Mouse (Mus musculus): ENCODE measurements around the gene Chrna9. TPM values are rescaled to one million over a fixed set of nuclear protein-coding genes. Genes with fewer than 3 reads are reported as not detected.

Gene Chrna9
- polyA plus RNA-seq, 1 experiment: not detected

DNA sequence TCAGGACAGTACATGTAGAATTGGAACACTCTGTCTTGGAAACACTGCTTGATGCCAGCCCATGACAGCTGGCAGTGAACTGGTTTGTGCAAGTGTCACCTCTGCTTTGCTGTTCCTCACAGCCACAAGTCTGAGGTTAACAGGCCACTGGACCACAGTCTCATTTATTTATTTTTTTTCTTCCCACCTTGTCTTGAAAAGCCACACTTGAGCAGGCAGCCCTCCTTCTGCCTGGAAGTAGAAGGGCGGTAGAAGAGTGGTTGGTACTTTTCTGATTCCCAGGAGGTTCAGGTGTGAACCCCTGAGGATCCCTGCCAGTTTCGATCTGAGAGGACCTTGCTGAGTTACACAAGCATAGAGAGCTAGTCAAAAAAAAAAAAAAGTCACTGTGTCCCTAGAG lies 957 bp upstream of the Chrna9 start:
- no peak overlapping the region for H3K4me3 ChIP-seq (ENCODE audit: insufficient read depth, low read length)
- no peaks in the 10 kb centered on the region; the same call in 1 of the 2 replicates for H3K4me1 ChIP-seq (ENCODE audit: control insufficient read depth, insufficient read depth, low read length)
- TF ChIP-seq CTCF (IDR thresholded peaks at IDR 0.05; ENCODE audit: borderline replicate concordance, insufficient read depth, low read length): no peak
- no peak for TF ChIP-seq POLR2A (IDR thresholded peaks at IDR 0.05; ENCODE audit: low read depth, low read length)
- no peak overlapping the region for H3K27ac ChIP-seq (ENCODE audit: insufficient read depth, low read length)

GRCm38 (mm10) chr5:65937011-65937726 lies 2.4 kb downstream of the Chrna9 start:
- no peak overlapping the region for H3K27ac ChIP-seq (ENCODE audit: insufficient read depth, low read length)
- no peak overlapping the region for H3K4me3 ChIP-seq (ENCODE audit: insufficient read depth, low read length)
- no peak for TF ChIP-seq CTCF (IDR thresholded peaks at IDR 0.05; ENCODE audit: borderline replicate concordance, insufficient read depth, low read length)
- TF ChIP-seq POLR2A (IDR thresholded peaks at IDR 0.05; ENCODE audit: low read depth, low read length): no peak
- H3K4me1 ChIP-seq (ENCODE audit: control insufficient read depth, insufficient read depth, low read length): no peaks in the 10 kb centered on the region; the same call in 1 of the 2 replicates

- H3K4me1 ChIP-seq (ENCODE audit: control insufficient read depth, insufficient read depth, low read length): no peaks in the 10 kb centered on the region; the same call in 1 of the 2 replicates
- no peak overlapping the region for H3K4me3 ChIP-seq (ENCODE audit: insufficient read depth, low read length)
- H3K27ac ChIP-seq (ENCODE audit: insufficient read depth, low read length): no peak overlapping the region
- TF ChIP-seq CTCF (IDR thresholded peaks at IDR 0.05; ENCODE audit: borderline replicate concordance, insufficient read depth, low read length): peak; percentile 89; the same call in 1 of the 2 replicates
- no peak for TF ChIP-seq POLR2A (IDR thresholded peaks at IDR 0.05; ENCODE audit: low read depth, low read length)
Measured at GRCm38 (mm10) chr5:65937998-65938715, 3.4 kb downstream of the Chrna9 start.

DNA sequence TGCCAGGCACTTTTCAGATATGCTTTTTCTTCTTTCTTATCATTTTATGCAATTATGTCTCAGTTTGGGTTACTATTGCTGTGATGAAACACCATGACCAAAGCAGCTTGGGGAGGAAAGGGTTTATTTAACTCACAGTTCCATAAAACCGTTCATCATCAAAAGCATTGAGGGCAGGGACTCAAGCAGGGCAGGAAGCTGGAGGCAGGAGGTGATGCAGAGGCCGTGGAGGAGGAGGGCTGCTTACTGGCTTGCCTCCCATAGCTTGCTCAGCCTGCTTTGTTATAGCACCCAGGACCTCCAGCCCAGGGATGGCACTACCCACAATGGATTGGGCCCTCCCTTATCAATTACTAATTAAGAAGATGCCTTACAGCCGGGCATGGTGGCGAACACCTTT lies 6.4 kb downstream of the Chrna9 start:
- TF ChIP-seq POLR2A (IDR thresholded peaks at IDR 0.05; ENCODE audit: low read depth, low read length) (no peak), CTCF (IDR thresholded peaks at IDR 0.05; ENCODE audit: borderline replicate concordance, insufficient read depth, low read length) (no peak)

GRCm38 (mm10) chr5:65949822-65950221 lies 15.1 kb downstream of the Chrna9 start:
- Histone ChIP-seq H3K27ac (ENCODE audit: insufficient read depth, low read length) (no peak overlapping the region), H3K4me1 (ENCODE audit: control insufficient read depth, insufficient read depth, low read length) (no peaks in the 10 kb centered on the region), H3K4me3 (ENCODE audit: insufficient read depth, low read length) (no peak overlapping the region)
- TF ChIP-seq CTCF (IDR thresholded peaks at IDR 0.05; ENCODE audit: borderline replicate concordance, insufficient read depth, low read length) (no peak), POLR2A (IDR thresholded peaks at IDR 0.05; ENCODE audit: low read depth, low read length) (no peak)

More for the DNA sequence above, 6.4 kb downstream of the Chrna9 start:
- Histone ChIP-seq H3K4me1 (ENCODE audit: control insufficient read depth, insufficient read depth, low read length) (no peaks in the 10 kb centered on the region; the same call in 1 of the 2 replicates), H3K27ac (ENCODE audit: insufficient read depth, low read length) (no peak overlapping the region), H3K4me3 (ENCODE audit: insufficient read depth, low read length) (no peak overlapping the region)

- no peak overlapping the region for H3K27ac ChIP-seq (ENCODE audit: insufficient read depth, low read length)
- TF ChIP-seq POLR2A (IDR thresholded peaks at IDR 0.05; ENCODE audit: low read depth, low read length): no peak
- H3K4me3 ChIP-seq (ENCODE audit: insufficient read depth, low read length): no peak overlapping the region
- no peaks in the 10 kb centered on the region for H3K4me1 ChIP-seq (ENCODE audit: control insufficient read depth, insufficient read depth, low read length)
Measured at GRCm38 (mm10) chr5:65950236-65950635, 15.5 kb downstream of the Chrna9 start.

- Histone ChIP-seq H3K4me3 (ENCODE audit: insufficient read depth, low read length) (no peak overlapping the region), H3K27ac (ENCODE audit: insufficient read depth, low read length) (no peak overlapping the region), H3K4me1 (ENCODE audit: control insufficient read depth, insufficient read depth, low read length) (no peaks in the 10 kb centered on the region)
- TF ChIP-seq POLR2A (IDR thresholded peaks at IDR 0.05; ENCODE audit: low read depth, low read length): no peak
- no peak for TF ChIP-seq CTCF (IDR thresholded peaks at IDR 0.05; ENCODE audit: borderline replicate concordance, insufficient read depth, low read length)
Measured at GRCm38 (mm10) chr5:65950679-65951512, 16.2 kb downstream of the Chrna9 start.

- Histone ChIP-seq H3K4me3 (ENCODE audit: insufficient read depth, low read length) (no peak overlapping the region), H3K4me1 (ENCODE audit: control insufficient read depth, insufficient read depth, low read length) (no peaks in the 10 kb centered on the region), H3K27ac (ENCODE audit: insufficient read depth, low read length) (no peak overlapping the region)
- no peak for TF ChIP-seq POLR2A (IDR thresholded peaks at IDR 0.05; ENCODE audit: low read depth, low read length)
Measured at GRCm38 (mm10) chr5:65951513-65951909, 16.8 kb downstream of the Chrna9 start.

DNA sequence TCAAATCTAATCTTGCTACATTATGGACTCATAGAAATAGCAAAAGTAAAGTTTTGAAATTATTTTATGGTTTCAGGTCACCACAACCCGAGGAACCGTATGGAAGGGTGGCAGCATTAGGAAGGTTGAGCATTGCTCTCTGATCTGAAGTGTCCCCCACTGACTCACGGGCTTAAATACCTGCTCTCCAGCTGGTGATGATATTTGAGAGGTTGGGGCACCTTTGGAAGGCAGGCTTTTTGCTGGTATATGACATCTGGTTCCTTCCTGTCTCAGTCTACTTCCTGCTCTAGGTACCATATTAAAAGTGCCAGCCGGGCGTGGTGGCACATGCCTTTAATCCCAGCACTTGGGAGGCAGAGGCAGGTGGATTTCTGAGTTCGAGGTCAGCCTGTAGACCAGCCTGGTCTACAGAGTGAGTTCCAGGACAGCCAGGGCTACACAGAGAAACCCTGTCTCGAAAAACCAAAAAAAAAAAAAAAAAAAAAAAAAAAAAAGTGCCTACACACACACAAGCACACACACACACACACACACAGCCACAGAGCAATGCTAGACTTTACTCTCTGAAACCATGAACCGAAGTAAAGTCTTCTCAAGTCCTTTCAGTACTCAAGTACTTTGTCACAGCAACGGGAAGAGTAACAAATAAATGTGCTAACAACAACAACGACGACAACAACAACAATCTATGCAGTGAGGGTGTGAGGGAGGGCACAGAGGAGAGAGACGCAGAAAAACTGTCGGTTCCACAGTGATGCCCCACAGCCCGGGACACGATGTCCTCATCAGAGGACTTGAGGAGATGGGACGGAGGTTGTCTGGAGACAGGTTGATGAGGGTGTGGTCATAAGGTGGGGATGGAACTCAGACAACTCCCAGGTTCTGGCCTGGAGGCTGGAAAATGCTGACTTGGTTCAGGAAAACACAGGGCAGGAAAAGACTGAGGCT lies 19.7 kb downstream of the Chrna9 start:
- H3K27ac ChIP-seq (ENCODE audit: insufficient read depth, low read length): no peak overlapping the region
- no peak for TF ChIP-seq CTCF (IDR thresholded peaks at IDR 0.05; ENCODE audit: borderline replicate concordance, insufficient read depth, low read length)
- TF ChIP-seq POLR2A (IDR thresholded peaks at IDR 0.05; ENCODE audit: low read depth, low read length): no peak
- no peak overlapping the region for H3K4me3 ChIP-seq (ENCODE audit: insufficient read depth, low read length)
- no peaks in the 10 kb centered on the region for H3K4me1 ChIP-seq (ENCODE audit: control insufficient read depth, insufficient read depth, low read length)

Measured in embryonic fibroblast, embryonic 13.5 days (primary cell).